Mouse (Mus musculus) megakaryocyte progenitor cell, adult 5-6 weeks (primary cell): ENCODE measurements around the gene Gucd1. TPM values are rescaled to one million over a fixed set of nuclear protein-coding genes. Genes with fewer than 3 reads are reported as not detected.

Experiments
- ATAC-seq: replicated peaks from 2 replicates; pipeline ENCODE4 v1.8.0; 2016; ENCODE audit warnings: mild to moderate bottlenecking, moderate TSS enrichment, inconsistent platforms; ENCODE audit not compliant: poor library complexity
- total RNA-seq, 2 experiments: library from RNA; stranded (forward) in 1 of 2; stranded (reverse) in 1 of 2; fragments of 157-497, 149-512 nt in 1 of 2; fragments of 200-1000 nt in 1 of 2; gene quantifications; 2 replicates each; pipeline versions ENCODE4 v1.2.3 to v1.2.4; 2015 to 2017

Gucd1 gene
- total RNA-seq, 2 experiments from 2014 or later: 7.3 to 11.2 TPM

- ATAC-seq: 0 out of 2 replicates have a peak, but pooled peaks have one; percentile 1
Observed at GRCm38 (mm10) chr10:75301195-75301806, 216.5 kb downstream of the Gucd1 start.

Other genes with a start within 250 kb of the Gucd1 start
- gene Adora2a, start 201.1 kb downstream of the Gucd1 start, total RNA-seq (2015): 0.91 and 0.93 TPM in 2 replicates
- 0.54 and 0.88 TPM in 2 replicates for gene Adora2a, start 201.1 kb downstream of the Gucd1 start, total RNA-seq (2017)
- 0.07 and 0.68 TPM in 2 replicates for gene Upb1, start 116.9 kb downstream of the Gucd1 start, total RNA-seq (2015)
- 0.24 and 0.33 TPM in 2 replicates for gene Upb1, start 116.9 kb downstream of the Gucd1 start, total RNA-seq (2017)
- gene Snrpd3, start 421 bp downstream of the Gucd1 start, total RNA-seq (2015): 69.5 and 70.4 TPM in 2 replicates
- gene Snrpd3, start 421 bp downstream of the Gucd1 start, total RNA-seq (2017): 53.5 and 67.6 TPM in 2 replicates
- not detected in 2 replicates for gene Lrrc75b, start 42.4 kb upstream of the Gucd1 start, total RNA-seq (2015)
- not detected in 2 replicates for gene Lrrc75b, start 42.4 kb upstream of the Gucd1 start, total RNA-seq (2017)
- gene Ggt1, start 43.6 kb upstream of the Gucd1 start, total RNA-seq (2015): not detected in 2 replicates
- gene Ggt1, start 43.6 kb upstream of the Gucd1 start, total RNA-seq (2017): not detected in 2 replicates
- gene Ggt5, start 71.4 kb upstream of the Gucd1 start, total RNA-seq (2015): 0.29 and 1.4 TPM in 2 replicates
- 2.8 and 3.5 TPM in 2 replicates for gene Ggt5, start 71.4 kb upstream of the Gucd1 start, total RNA-seq (2017)
- 0.34 and 0.42 TPM in 2 replicates for gene Susd2, start 126.0 kb upstream of the Gucd1 start, total RNA-seq (2015)
- gene Susd2, start 126.0 kb upstream of the Gucd1 start, total RNA-seq (2017): 0.27 TPM in 1 of 2 replicates, not detected in the other
- gene Cabin1, start 246.4 kb upstream of the Gucd1 start, total RNA-seq (2015): 32.0 and 36.5 TPM in 2 replicates
- gene Cabin1, start 246.4 kb upstream of the Gucd1 start, total RNA-seq (2017): 29.6 and 37.8 TPM in 2 replicates